Mouse (Mus musculus) 3T3-L1 (cell line): ENCODE results near the gene Spag9.

ENCODE experiments used
- DNase-seq: peaks from one replicate; pipeline ENCODE4 v3.0.0-alpha.2; 2015; ENCODE audit warnings: low read depth, low spot score

The Spag9 gene

DNA sequence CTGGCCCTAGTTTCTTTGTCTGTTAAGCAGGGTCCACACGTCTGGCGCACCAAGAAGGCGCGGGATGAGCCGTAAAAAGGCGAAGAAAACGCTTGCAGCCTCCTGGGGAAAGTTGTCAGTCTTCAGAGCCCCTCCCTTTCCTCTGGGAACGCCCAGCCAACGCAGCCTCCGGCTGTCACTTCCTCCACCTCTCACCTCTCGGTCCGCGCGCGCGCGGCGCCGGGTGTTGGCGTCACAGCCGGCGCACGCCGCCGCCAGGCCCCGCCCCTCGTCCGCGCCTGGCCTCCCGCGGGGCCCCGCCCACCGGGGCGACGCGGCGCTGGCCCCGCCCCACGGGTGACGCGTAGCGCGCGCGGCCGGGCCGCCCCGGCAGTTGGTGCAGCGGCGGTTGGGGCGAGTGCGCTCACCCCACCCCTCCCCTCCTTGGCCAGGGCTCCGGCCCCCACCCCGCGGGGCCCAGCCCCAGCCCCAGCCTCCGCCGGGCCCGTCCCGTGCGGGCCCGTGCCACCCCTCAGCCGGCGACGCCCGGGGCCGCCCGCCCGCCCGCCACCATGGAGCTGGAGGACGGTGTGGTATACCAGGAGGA, at the start of gene Spag9:
Gene Spag9 (plus strand): TSS at position 372 of the 586 bp plus-strand sequence.
- DNase-seq: peak; percentile 98

DNA sequence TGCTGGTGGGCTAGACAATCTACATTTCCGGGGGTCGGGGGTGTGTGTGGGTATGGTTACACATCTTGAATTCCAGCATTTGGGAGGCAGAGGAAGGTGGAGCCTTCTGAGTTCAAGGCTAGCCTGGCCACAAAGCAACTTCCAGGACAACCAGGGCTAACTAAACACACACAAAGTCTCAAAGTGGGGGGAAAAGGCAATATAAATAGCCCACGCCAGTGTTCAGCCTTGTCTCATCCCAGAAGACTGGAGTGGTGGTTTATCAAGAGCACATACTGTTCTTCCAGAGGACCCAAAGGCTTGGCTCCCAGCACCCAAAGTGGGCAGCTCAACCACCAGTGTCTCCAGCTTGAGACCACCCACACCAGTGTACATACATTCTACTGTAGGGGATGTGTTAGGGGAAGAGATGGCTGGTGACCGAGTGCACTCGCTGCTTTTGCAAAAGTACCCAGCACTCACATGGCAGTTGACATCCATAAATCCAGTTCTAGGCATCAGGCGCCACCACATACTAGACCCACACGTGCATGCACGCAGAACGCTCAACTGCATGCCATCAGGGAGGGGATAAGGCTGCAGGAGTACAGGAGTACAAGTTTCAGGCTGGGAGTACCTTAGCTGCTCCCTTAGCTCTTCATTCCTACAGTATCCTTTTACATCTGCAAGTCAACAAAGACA, 46.9 kb upstream of the Spag9 start:
- no peak for DNase-seq

DNA sequence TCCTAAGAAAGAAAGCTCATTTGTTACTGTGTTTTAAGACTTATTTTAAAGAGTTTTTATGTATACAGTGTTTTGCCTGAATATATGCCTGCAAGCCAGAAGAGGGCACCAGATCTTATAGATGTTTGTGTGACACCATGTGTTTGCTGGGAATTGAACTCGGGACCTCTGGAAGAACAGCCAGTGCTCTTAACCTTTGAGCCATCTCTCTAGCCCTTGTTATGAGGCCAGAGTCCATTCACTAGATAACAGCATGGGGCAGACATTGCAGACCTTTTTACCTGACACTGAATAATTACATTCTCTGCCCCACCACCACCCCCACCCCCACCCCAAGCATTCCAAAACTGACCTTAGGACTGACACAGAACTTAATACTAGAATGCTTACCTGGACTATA, 45.8 kb upstream of the Spag9 start:
- DNase-seq: peak; percentile 36

DNA sequence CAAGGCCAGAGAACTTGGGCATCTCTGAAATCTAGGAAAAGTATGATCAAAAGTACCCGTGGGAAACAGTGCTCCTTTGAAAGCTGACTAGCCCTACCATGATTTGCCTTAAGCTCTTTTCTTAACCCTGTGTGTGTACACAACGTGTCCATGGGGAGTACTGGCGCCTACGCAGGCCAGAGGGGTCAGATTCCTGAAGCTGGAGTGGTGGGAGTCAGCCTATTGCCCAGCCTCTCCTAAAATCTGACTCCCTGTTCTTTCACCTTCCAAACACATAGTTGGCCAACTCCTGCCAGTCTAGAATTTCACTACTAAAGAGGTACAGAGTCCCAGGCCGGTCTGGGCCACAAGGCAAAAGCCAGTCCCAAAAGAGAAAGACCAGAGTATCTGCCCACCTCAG, 43.5 kb upstream of the Spag9 start:
- no peak for DNase-seq

DNA sequence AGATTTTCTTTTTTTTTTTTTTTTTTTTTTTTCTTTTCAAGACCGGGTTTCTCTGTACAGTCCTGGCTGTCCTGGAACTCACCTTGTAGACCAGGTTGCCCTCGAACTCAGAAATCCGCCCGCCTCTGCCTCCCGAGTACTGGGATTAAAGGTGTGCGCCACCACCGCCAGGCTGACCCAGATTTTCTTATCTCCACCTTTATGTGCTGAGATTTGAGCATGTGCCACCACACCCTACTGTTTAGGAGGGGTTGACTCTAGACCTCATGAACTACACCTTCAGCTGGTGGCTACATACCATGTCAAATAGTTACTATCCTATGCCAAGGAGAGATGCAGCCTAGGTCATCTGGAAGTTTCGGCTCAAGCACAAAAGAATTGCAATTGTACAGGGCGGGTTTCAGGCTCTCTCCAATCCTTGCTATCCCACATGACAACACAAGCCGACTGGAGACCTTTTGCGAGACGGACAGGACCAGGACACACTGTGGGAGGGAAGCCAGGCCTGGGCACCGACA, 41.1 kb upstream of the Spag9 start:
- DNase-seq: no peak

DNA sequence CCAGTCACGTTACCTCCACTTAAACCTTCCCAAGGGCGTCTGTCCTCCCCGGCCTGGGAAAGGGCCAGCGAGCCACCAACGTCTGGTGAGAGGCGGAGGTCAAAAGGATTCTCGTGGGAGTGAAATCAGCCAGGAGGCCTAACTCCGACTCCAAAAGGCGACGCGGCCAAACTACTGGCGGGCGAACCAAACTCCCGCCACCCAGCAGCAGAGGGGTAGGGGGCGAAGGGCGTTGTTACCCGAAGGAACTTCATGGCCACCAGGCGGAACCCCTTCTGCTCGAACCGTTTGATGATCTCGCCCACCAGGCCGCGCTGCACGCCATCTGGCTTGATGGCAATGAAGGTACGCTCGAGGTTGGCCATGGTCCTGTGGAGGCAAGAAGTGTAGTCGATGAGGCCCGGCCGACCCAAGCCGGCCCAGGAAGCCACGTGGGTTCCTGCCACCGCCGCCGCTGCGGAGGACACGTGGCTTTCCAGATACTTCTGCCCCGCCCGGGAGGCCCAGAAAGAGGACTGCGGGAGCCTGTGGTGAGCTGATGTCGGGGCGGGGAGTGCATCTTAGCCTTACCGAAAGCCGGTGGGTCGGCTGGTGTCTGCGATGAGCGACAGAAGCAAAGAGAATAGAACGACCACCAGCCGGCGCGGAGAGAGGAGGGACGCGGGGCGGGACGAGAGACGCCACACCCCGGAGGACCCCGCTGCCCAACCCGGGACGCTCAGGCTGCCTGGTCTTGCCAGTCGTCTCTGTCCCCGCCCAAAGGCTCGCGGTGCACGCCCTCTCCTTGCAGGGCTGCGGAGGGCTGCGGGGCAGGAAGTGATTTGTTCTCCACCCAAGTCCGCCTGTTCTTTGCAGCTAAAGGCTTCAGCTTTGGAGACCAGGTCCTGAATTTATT, 40.4 kb upstream of the Spag9 start:
- peak; percentile 95 for DNase-seq

DNA sequence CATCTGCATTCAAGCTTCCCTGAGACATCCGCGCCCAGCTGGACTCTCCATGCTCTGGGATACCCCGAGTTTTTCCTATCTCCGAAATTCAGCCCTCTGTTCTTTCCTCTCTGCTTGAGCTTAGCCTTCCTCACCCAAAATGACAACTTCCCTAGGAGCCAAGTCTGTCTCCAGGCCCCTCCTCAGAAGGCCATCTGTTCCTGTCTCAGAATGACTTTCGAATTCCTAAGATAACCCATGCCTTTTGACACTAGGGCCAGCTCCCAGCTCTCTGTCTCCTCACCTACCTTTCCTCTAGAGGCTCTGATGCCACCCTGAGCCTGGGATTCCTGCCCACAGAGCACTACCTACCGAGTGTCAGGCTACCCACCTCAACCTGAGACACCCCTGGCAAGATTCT, 39.7 kb upstream of the Spag9 start, which contains the start of gene Nme2:
Gene Nme2 (minus strand): TSS at position 101 of the 400 bp plus-strand sequence.
- DNase-seq: no peak

DNA sequence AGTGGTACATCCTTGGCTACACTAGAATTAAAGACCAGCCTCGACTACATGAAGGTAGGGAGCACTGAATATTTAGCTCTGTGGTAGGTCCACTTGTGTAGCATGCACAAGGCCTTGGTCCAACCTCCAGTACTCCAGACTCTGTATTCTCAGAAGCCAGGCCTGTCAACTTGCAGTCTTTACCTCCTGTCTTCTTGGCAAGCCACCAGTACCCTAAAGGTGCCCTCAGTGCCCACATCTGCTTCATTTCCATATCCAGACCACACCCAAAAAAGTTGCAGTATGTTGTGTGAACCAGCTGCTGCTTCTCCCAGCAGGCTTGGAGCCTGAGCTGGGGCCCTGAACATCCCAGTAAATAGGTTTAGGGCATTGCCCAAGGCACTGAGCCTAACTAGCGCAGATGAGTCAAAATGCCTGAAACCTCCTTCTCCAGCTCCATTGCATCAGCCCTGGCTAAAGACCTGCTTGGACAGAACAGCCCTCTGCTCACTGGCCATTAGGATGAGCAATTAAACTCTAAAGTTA, 38.8 kb upstream of the Spag9 start:
- DNase-seq: peak; percentile 74

DNA sequence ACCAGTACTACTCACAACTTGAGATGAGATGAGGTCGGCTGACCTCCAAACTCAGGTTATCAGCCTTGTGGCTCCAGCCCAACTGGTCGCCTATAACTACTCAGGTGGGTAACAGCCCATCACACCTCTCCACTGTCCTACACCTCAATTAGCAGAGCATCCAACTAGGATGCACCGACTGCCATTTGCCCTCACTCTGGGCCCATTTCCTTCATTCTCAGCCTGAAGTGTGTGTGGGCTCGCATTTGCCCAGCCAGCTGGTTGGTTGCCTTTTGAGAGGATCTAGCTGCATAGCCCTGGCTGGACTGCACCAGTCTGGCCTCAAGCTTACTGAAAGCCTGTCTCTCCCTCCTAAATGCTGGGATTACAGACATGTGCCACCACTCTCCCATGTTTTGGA, 38.1 kb upstream of the Spag9 start:
- DNase-seq: no peak

DNA sequence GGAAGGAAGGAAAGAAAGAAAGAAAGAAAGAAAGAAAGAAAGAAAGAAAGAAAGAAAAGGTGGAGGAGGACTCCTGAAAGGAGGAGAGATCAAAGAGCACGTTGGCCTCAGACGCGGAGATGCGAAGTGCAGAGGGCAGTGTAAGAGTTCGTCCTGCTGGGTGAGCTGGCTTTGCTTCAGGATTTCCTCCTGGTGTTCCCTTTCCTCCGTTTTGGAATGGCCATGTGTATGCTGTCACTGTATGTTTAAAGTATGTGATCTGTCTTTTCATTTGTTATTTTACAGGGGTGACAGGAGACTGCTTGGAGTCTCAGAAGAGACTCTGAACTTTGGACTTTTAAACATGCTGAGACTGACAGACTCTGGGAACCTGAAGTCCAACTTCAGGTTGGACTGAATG, 34.4 kb upstream of the Spag9 start:
- DNase-seq: no peak

DNA sequence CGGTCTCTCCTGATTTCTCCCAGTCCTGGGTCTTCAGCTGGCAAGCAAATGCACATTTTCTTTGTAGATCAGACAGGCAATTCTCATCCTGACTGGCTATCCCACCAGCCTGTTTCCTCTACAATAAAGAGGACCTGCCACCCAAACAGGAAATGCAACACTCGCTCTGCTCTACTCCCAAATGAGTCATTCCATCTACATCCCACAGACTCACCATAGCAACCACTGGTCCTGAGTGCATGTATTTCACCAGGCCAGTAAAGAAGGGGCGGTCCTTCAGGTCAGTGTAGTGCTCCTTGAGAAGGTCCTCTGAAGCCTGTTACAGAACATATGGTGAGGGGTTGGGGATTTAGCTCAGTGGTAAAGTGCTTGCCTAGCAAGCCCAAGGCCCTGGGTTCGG, 32.9 kb upstream of the Spag9 start:
- peak; percentile 86 for DNase-seq

DNA sequence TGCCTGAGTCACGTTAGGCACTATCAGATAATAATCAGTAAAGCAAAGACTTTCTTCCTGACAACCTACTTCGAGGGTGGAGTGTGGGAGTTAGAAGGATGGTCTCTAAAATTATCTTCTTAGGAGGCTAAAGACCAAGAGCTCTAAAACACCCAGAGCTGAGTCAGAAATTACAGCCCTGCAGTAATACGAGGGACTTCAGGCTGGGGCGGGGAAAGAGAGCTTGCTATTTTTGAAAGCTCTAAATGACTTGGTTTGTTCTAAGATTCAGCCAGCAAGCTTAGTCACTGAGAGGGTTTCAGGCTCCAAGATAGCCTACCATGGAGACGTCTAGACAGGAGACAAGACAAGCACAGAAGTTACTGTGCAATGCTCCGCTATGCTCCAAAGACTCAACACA, 30.5 kb upstream of the Spag9 start:
- no peak for DNase-seq

DNA sequence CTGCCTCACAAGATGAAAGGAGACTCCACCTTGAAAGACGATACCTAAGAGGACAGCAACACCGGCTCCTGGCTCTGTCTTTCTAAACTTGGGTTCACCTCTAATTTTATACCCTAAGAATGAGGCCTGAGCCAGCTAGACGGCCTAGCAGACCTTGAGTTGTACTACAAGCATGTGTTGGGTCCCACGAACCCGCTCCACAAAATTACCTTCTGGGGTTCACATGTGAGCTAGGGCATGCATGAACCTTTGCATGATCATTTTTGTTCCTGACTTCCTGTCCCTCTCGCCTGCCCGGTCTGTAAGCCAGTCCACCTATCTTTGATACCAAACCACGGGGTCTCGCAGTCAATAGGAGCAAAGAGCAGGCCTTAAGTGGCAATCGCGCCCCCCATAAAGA, 28.5 kb upstream of the Spag9 start:
- peak; percentile 42 for DNase-seq

DNA sequence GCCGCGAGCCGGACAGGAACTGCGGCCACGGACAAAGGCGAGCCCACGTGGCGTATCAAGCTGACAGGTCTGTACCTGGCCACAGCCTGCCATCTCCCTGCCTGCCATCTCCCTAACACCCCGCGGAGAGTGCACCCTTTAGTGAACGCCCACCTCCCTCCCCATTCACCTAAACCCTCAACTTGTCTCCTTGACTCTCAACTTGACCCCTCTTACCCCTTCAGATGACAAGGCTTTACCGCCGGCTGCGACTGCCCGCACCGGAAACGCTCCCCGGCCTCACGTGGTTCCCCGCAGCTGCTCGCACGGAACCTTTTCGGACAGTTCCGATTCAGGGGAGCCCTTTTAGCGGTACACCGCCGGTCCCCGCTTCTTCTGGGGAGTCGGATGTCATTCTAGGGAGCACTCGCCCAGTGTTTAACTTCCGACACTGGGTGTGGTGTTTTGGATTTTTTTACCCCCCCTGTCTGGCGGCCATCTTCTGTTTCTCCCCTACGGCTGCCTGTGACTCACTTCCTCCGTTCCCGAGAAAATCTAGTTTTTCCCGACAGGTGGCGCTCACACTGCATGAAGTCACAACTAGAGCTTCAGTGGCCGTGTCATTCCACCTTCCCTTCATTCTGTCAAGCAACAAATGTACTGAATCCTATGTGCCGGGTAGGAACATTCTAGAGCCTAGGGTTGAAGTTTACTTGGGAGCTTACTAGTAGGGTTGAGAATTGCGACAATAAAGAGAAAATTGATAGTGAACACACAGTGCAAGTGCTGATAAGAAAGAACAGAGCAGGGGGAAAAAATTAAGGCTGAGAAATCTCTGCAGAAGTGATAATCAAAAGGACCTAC, 27.7 kb upstream of the Spag9 start, which contains the start of the genes Gm20390 and Nme1:
Gene Gm20390 (minus strand): TSS at position 289 of the 843 bp plus-strand sequence.
Gene Nme1 (minus strand): TSS at position 517 of the 843 bp plus-strand sequence.
- DNase-seq: peak; percentile 98

DNA sequence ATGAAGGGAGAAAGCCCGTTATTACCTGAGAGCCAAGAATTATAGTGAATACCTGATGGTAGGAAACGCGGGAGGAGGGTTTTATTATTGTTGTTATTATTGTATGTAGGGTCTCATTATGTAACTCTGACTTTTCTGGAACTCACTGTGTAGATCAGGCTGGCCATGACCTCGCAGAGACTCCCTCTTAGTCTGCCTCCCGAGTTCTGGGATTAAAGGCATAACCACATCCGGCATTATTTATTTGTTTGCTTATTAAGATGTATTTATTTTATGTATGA, 27.1 kb upstream of the Spag9 start:
- DNase-seq: no peak

DNA sequence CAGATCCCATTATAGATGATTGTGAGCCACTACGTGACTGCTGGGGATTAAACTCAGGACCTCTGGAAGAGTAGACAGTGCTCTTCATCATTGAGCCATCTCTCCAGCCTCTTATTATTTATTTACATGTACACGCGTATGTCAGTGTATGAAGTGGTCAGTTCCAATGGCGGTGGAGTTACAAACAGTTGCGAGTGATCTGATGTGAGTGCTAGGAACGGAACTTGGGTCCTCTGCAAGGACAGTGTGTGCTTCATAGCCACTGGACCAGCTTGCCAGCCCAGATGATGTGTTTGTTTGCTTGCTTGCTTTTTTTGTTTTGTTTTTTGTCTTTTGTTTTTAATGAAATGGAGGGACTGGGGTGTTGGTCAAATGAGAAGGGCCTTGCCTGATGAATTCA, 26.7 kb upstream of the Spag9 start:
- no peak for DNase-seq

DNA sequence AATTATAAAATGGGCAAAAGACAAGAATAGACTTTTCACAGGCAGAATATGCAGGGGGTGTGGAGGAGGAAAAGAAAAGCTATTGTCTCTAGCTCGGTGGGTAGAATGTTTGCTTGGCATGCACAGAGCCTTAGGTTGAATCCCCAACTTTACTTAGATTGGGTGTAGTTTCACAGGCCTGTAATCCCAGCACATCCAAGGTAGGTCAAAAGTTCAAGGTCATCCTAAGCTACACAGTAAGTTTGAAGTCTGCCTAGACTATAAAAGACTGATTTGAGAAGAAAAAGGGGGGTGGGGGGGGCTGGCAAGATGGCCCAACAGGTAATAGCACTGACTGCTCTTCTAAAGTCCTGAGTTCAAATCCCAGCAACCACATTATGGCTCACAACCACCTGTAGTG, 26.1 kb upstream of the Spag9 start:
- no peak for DNase-seq

DNA sequence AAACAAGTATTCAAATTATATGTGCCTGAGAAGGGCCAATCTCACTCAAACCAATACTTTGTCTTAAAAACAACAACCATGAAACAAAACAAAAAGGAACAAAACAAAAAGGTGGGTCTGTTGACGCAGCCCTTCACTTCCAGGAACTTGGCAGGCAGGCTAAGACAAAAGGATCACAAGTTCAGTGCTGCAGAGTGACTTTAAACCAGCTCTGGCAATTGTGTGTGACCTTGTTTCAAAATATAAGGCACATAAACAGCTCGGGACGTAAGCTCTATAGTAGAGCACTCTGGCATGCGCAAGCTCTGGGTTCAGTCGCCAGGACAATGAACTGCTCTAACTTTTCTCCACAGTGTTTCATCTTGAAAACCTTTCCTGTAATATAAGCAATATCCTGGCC, 22.9 kb upstream of the Spag9 start:
- no peak for DNase-seq

DNA sequence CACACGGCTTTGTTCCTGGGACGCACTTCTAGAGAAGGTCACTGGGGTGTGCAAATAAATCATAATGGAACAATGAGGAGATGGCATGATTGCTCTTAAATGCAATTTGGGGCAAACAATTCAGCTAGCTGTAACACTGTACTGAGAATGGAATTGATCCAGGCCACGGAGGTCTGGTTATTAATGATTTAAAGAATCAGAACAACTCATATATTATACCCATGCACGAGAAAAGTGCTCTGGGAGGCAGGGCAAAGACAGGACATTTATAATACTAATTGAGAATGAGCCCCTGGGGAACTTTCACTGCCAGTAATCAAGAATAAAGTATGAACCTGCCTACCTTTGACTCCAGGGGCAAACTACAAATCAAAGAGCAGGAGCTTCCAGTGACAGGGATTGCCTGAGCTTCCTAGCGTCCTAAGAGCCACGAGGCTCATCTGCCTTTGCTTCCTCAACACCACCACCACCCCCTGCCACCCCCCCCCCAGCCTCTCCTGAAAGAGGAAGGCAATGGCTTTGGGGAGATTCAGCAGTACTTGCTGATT, 16.3 kb upstream of the Spag9 start:
- no peak for DNase-seq

DNA sequence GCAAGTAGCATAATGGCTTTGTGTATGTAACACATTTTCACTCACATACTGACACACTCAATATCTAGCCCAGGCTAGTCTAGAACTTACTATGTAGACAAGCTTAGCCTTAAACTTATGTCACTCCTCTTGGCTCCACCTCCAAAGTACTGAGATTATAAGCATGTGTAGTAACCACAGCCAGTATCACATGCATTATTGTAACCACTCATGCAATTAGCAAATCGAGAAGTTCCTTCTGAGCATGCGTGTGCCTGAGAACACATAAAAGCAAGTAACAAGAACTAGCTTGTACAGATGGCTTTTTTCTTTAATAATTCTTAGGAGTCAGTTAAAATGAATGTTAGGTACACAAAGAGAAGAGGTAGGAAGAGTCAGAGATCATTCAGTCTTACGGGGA, 11.3 kb upstream of the Spag9 start:
- no peak for DNase-seq

DNA sequence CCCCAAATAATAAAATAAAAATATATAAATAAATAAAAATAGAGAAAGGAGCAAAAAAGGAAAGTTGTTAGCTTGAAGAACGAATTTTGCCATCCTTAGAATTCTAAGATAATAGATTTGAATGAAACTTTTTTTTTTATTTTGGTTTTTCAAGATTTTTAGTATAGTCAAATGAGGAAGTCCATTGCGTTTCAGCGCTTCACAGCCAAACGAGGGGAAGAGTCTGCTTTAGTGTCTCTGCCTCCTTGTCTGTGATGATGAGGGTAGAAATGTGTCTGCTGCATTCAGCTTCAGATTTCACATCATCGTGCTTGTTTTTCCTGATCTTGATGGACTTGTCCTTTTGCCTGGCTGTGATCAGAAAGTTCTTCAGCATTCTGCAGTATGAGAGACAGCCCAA, 10.6 kb upstream of the Spag9 start:
- DNase-seq: no peak
